Mouse (Mus musculus): ENCODE measurements around the gene Fgfr2.
"Not testable (repeated sequence)": the region's sequence is repeated elsewhere in the genome, so short reads cannot be mapped to it uniquely, and the experiment has no call there.

Fgfr2 gene

GRCm38 (mm10) chr7:133120221-133120751, 2.9 kb downstream of the Fgfr2 start:
- no peak for DNase-seq (ENCODE audit: low spot score)

GRCm38 (mm10) chr7:133117815-133118214, 5.3 kb downstream of the Fgfr2 start:
- no peak for DNase-seq (ENCODE audit: low spot score)

- no peak for DNase-seq (ENCODE audit: low spot score)
These were observed 6.6 kb downstream of the Fgfr2 start for GRCm38 (mm10) chr7:133116542-133116941.

GRCm38 (mm10) chr7:133115886-133116285, 7.3 kb downstream of the Fgfr2 start:
- DNase-seq (ENCODE audit: low spot score) = no peak

GRCm38 (mm10) chr7:133114847-133115470, 8.2 kb downstream of the Fgfr2 start:
- no peak for DNase-seq (ENCODE audit: low spot score)

- DNase-seq (ENCODE audit: low spot score) = no peak
These were observed 9.8 kb downstream of the Fgfr2 start for GRCm38 (mm10) chr7:133113185-133113895.

GRCm38 (mm10) chr7:133112351-133112831, 10.8 kb downstream of the Fgfr2 start:
- no peak for DNase-seq (ENCODE audit: low spot score)

GRCm38 (mm10) chr7:133109442-133109841, 13.7 kb downstream of the Fgfr2 start:
- no peak for DNase-seq (ENCODE audit: low spot score)

GRCm38 (mm10) chr7:133108695-133109094, 14.5 kb downstream of the Fgfr2 start:
- no peak for DNase-seq (ENCODE audit: low spot score)

- DNase-seq (ENCODE audit: low spot score) = no peak
These were observed 20.6 kb downstream of the Fgfr2 start for GRCm38 (mm10) chr7:133102578-133102977.

GRCm38 (mm10) chr7:133101070-133101469, 22.1 kb downstream of the Fgfr2 start:
- no peak for DNase-seq (ENCODE audit: low spot score)

- DNase-seq (ENCODE audit: low spot score) = no peak
These were observed 23.0 kb downstream of the Fgfr2 start for GRCm38 (mm10) chr7:133100178-133100577.

- DNase-seq (ENCODE audit: low spot score) = no peak
These were observed 23.9 kb downstream of the Fgfr2 start for GRCm38 (mm10) chr7:133099266-133099665.

GRCm38 (mm10) chr7:133098118-133098793, 24.9 kb downstream of the Fgfr2 start:
- DNase-seq (ENCODE audit: low spot score) = no peak

GRCm38 (mm10) chr7:133095610-133096009, 27.5 kb downstream of the Fgfr2 start:
- not testable (repeated sequence) for DNase-seq (ENCODE audit: low spot score)

GRCm38 (mm10) chr7:133094711-133095495, 28.2 kb downstream of the Fgfr2 start:
- peak; percentile 36 for DNase-seq (ENCODE audit: low spot score)

- peak; percentile 26 for DNase-seq (ENCODE audit: low spot score)
These were observed 29.0 kb downstream of the Fgfr2 start for GRCm38 (mm10) chr7:133094161-133094560.

- peak; percentile 66 for DNase-seq (ENCODE audit: low spot score)
These were observed 29.4 kb downstream of the Fgfr2 start for GRCm38 (mm10) chr7:133093731-133094130.

GRCm38 (mm10) chr7:133090641-133091040, 32.5 kb downstream of the Fgfr2 start:
- no peak for DNase-seq (ENCODE audit: low spot score)

GRCm38 (mm10) chr7:133089621-133090260, 33.4 kb downstream of the Fgfr2 start:
- no peak for DNase-seq (ENCODE audit: low spot score)

GRCm38 (mm10) chr7:133088830-133089261, 34.3 kb downstream of the Fgfr2 start:
- peak; percentile 79 for DNase-seq (ENCODE audit: low spot score)

All from adipocyte (in vitro differentiated cells).